Mouse (Mus musculus): ENCODE measurements around the gene Ssbp1. TPM values are rescaled to one million over a fixed set of nuclear protein-coding genes. Genes with fewer than 3 reads are reported as not detected.

Gene Ssbp1
- 97.2 TPM for polyA plus RNA-seq (2014; fragmentation: Illumina TruSeq; extraction: RNeasy Lipid Tissue Mini Kit (QIAGEN cat#74804); ENCODE audit: low read depth, low replicate concordance)

DNA sequence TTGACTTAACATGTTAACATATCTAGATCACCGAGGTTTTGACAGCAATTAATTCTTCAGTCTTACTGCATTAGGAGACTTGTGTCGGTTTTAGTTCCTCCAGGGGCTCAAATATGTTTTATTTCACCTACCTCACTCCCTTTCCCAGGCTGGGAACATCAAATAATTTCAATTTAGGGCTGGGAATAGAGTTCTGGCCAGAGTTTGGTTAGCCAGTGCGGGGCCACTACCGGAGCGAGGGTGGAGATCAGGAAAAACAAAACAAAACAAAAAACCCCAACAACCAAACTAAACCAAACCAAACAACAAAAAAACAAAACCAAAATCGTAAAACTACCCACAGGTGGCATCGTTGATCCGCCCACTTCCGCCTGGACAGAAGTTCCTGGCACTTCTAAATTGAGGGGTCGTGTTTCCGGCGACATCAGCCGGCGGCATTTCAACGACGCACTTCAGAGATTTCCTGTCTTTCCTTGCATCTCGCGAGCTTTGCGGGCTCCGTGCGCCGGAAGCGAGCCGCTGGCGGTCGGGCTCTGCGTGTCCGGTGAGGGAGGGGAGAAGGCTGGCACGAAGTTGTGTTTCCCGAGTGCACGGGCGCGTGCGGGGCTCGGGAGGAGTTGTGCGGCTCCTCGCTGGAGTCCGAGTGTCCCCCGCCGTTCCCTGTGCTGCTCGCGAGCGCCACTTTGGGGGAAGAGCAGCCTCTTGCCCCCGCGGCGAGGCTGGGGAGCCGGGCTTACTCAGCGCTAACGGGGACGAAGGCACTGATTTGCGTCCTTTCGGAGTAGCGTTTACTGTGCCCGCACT is at the start of gene Ssbp1:
Gene Ssbp1, plus strand, starts transcription at position 437 of the 804 bp plus-strand sequence.

DNA sequence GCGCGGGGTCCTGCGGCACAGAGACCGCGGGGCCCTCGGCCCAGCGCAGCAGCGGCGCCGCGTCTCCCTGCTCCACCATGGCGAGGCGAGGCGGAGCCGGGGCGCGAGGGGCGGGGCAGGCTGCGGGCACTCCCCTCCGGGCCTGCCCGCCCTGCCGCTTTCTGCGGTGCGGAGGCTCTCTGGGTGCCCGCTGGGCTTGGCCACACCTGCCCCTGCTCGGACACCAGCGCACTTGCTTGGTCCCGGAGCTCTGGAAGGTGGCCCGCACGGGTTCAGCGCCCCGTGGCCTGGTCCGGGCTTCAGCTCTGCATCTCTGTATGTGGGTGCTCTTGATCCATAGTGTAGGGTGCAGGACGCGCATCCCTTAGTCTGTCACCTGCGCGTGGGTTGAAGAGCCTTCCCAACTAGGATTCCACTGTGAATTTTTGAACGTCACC is 35.1 kb upstream of the Ssbp1 start, which contains the start of gene E330009J07Rik:
Gene E330009J07Rik, minus strand, starts transcription at position 89 of the 437 bp plus-strand sequence.

GRCm38 (mm10) chr6:40438936-40439335 is 32.2 kb upstream of the Ssbp1 start, which contains the start of gene Wee2:
TSS of gene Wee2 (plus strand) at chr6:40439088.

DNA sequence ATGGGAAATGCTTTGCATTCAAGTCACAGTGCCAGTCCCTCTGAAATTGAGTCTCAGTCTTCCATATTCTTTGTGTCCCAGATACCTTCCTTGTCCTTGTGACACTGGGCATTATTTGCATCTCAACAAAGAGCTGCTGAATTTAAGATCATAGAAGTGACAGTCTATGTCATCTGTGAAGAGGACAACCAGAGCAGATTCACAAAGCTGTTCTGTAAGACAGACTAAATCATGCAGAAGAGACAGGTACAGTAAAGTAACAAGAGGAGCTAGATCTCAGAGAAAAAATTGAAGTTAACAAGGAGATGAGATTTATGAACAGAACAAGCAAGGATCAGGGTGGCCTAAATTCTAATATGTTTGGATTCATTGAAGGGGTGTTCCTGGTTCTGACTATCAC is 19.8 kb downstream of the Ssbp1 start, which contains the start of gene Tas2r137:
Gene Tas2r137, plus strand, starts transcription at position 301 of the 400 bp plus-strand sequence.

GRCm38 (mm10) chr6:40493229-40493628 is 22.1 kb downstream of the Ssbp1 start, which contains the start of gene Tas2r108:
TSS of gene Tas2r108 (plus strand) at chr6:40493529.

DNA sequence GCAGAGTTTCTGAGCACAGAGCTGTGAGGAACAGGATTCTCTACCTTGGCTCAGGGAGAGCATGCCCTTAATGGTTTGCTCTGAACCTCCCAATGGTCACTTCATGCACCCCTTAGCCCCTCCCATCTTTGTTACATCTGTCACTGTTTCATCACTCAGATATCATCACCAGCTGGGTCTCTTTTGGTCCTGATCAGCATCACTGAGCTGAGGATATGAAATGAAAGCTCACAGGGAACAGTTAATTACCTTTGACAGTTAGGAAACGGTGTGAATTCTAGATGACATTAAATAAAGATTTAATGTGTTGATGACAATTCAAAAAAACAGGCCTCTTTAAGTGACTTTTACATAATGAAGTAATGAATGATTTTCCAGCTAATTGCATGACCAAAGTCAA is 48.3 kb downstream of the Ssbp1 start, which contains the start of gene Prss37:
Gene Prss37, minus strand, starts transcription at position 101 of the 400 bp plus-strand sequence.

Other genes starting within 250 kb of the Ssbp1 start
- gene Agk, start 146.2 kb upstream of the Ssbp1 start, polyA plus RNA-seq (2014; fragmentation: Illumina TruSeq; extraction: RNeasy Lipid Tissue Mini Kit (QIAGEN cat#74804); ENCODE audit: low read depth, low replicate concordance), result 10.4 TPM
- 45.0 TPM for gene E330009J07Rik, start 35.2 kb upstream of the Ssbp1 start, polyA plus RNA-seq (2014; fragmentation: Illumina TruSeq; extraction: RNeasy Lipid Tissue Mini Kit (QIAGEN cat#74804); ENCODE audit: low read depth, low replicate concordance)
- not detected for gene Wee2, start 32.3 kb upstream of the Ssbp1 start, polyA plus RNA-seq (2014; fragmentation: Illumina TruSeq; extraction: RNeasy Lipid Tissue Mini Kit (QIAGEN cat#74804); ENCODE audit: low read depth, low replicate concordance)
- gene Tas2r137, start 19.9 kb downstream of the Ssbp1 start, polyA plus RNA-seq (2014; fragmentation: Illumina TruSeq; extraction: RNeasy Lipid Tissue Mini Kit (QIAGEN cat#74804); ENCODE audit: low read depth, low replicate concordance), result 0.44 TPM
- not detected for gene Tas2r108, start 22.2 kb downstream of the Ssbp1 start, polyA plus RNA-seq (2014; fragmentation: Illumina TruSeq; extraction: RNeasy Lipid Tissue Mini Kit (QIAGEN cat#74804); ENCODE audit: low read depth, low replicate concordance)
- gene Prss37, start 48.2 kb downstream of the Ssbp1 start, polyA plus RNA-seq (2014; fragmentation: Illumina TruSeq; extraction: RNeasy Lipid Tissue Mini Kit (QIAGEN cat#74804); ENCODE audit: low read depth, low replicate concordance), result not detected
- not detected for gene Olfr461, start 83.7 kb downstream of the Ssbp1 start, polyA plus RNA-seq (2014; fragmentation: Illumina TruSeq; extraction: RNeasy Lipid Tissue Mini Kit (QIAGEN cat#74804); ENCODE audit: low read depth, low replicate concordance)
- not detected for gene Olfr460, start 98.1 kb downstream of the Ssbp1 start, polyA plus RNA-seq (2014; fragmentation: Illumina TruSeq; extraction: RNeasy Lipid Tissue Mini Kit (QIAGEN cat#74804); ENCODE audit: low read depth, low replicate concordance)
- gene Clec5a, start 114.5 kb downstream of the Ssbp1 start, polyA plus RNA-seq (2014; fragmentation: Illumina TruSeq; extraction: RNeasy Lipid Tissue Mini Kit (QIAGEN cat#74804); ENCODE audit: low read depth, low replicate concordance), result 6.4 TPM
- not detected for gene Tas2r138, start 142.0 kb downstream of the Ssbp1 start, polyA plus RNA-seq (2014; fragmentation: Illumina TruSeq; extraction: RNeasy Lipid Tissue Mini Kit (QIAGEN cat#74804); ENCODE audit: low read depth, low replicate concordance)
- gene Mgam, start 157.5 kb downstream of the Ssbp1 start, polyA plus RNA-seq (2014; fragmentation: Illumina TruSeq; extraction: RNeasy Lipid Tissue Mini Kit (QIAGEN cat#74804); ENCODE audit: low read depth, low replicate concordance), result 293 TPM

All from sigmoid colon, adult 10 weeks (tissue).